Mouse (Mus musculus) forebrain, embryonic 15.5 days (tissue): ENCODE data around the gene Iqcd. TPM values are rescaled to one million over a fixed set of nuclear protein-coding genes. Genes with fewer than 3 reads are reported as not detected.

Experiments
- ATAC-seq: fragments of 200-750 bp; cut with Nextera tagmentation; replicated peaks from 2 replicates; pipeline ENCODE4 v1.8.0; 2017; ENCODE audit warnings: mild to moderate bottlenecking, moderate TSS enrichment, moderate library complexity
- H3K27ac ChIP-seq: fragments of 300-500 bp; sonication (generic); replicated peaks from 2 replicates; pipeline ENCODE4 v1.5.1; 2015; ENCODE audit warnings: mild to moderate bottlenecking, inconsistent platforms
- H3K27me3 ChIP-seq: fragments of 300-500 bp; sonication (generic); 2 replicates; pipeline ENCODE4 v1.6.1; 2015; ENCODE audit warnings: inconsistent platforms
- H3K36me3 ChIP-seq: fragments of 300-500 bp; sonication (generic); 2 replicates; pipeline ENCODE4 v1.6.1; 2015; ENCODE audit warnings: mild to moderate bottlenecking, inconsistent platforms
- H3K4me1 ChIP-seq: fragments of 300-500 bp; sonication (generic); 2 replicates; pipeline ENCODE4 v1.6.1; 2015; ENCODE audit warnings: inconsistent platforms
- H3K4me2 ChIP-seq: fragments of 300-500 bp; sonication (generic); replicated peaks from 2 replicates; pipeline ENCODE4 v1.6.1; 2015; ENCODE audit warnings: mild to moderate bottlenecking, inconsistent platforms
- H3K4me3 ChIP-seq: fragments of 300-500 bp; sonication (generic); 2 replicates; pipeline ENCODE4 v1.5.1; 2015; ENCODE audit warnings: mild to moderate bottlenecking, inconsistent platforms
- H3K9ac ChIP-seq: fragments of 300-500 bp; sonication (generic); replicated peaks from 2 replicates; pipeline ENCODE4 v1.6.1; 2015; ENCODE audit warnings: mild to moderate bottlenecking, inconsistent platforms
- H3K9me3 ChIP-seq: fragments of 300-500 bp; sonication (generic); 2 replicates; pipeline ENCODE4 v1.6.1; 2016; ENCODE audit warnings: inconsistent platforms
- WGBS: fragments of 180-500 bp; shearing (Covaris S2); methylation state at CpG from one replicate; pipeline ENCODE4 v1.1.7; 2015; ENCODE audit warnings: mixed read lengths; 5-methylcytosine and 5-hydroxymethylcytosine counted together
- polyA plus RNA-seq: library from polyadenylated mRNA; unstranded; fragments of >200 nt; fragmentation: Nextera tagmentation; extraction: Ambion mirVana; gene quantifications from 2 replicates; pipeline ENCODE4 v1.2.1, GENCODE M21; 2015

Gene Iqcd
- polyA plus RNA-seq, 1 experiment from 2014 or later = 2.1 TPM

- no peak for ATAC-seq
- 56% methylated on average over 5 of the region's 5 CpGs for WGBS
- no peaks in the 10 kb centered on the region for H3K9me3 ChIP-seq
- H3K27me3 ChIP-seq = no peaks in the 10 kb centered on the region
- peaks cover 69% of the 10 kb centered on the region for H3K36me3 ChIP-seq
- H3K27ac ChIP-seq = no peak overlapping the region
- H3K9ac ChIP-seq = no peak overlapping the region
- H3K4me1 ChIP-seq = peaks cover 9% of the 10 kb centered on the region; the same call in 1 of the 2 replicates
- H3K4me2 ChIP-seq = no peak overlapping the region
- no peak overlapping the region for H3K4me3 ChIP-seq
Observed at GRCm38 (mm10) chr5:120622198-120622851, 33.5 kb downstream of the Iqcd start.

DNA sequence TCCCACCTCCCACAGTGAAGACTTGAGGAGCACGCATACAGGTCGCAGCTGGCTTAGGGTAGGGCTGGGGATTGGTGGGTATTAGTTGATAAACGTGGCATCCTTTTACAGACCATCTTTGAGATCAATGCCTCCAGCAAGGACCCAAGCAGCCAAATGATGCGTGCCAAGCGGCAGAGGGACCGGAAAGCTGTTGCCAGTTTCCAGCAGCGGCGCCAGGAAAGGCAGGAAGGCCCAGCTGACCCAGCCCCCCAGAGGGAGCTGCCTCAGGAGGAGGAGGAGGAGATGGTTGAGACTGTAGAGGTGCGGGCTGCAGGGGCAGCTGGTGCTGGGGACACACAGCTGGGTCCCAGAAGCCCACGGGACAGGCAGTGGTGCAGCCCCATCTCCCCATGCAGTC lies 35.6 kb downstream of the Iqcd start:
- Histone ChIP-seq H3K9ac (no peak overlapping the region), H3K9me3 (no peaks in the 10 kb centered on the region), H3K4me3 (no peak overlapping the region), H3K27ac (no peak overlapping the region), H3K4me2 (no peak overlapping the region), H3K4me1 (peaks cover 13% of the 10 kb centered on the region; the same call in 1 of the 2 replicates), H3K36me3 (peaks cover 65% of the 10 kb centered on the region), H3K27me3 (no peaks in the 10 kb centered on the region)
- 87% methylated on average over 10 of the region's 10 CpGs for WGBS
- no peak for ATAC-seq

DNA sequence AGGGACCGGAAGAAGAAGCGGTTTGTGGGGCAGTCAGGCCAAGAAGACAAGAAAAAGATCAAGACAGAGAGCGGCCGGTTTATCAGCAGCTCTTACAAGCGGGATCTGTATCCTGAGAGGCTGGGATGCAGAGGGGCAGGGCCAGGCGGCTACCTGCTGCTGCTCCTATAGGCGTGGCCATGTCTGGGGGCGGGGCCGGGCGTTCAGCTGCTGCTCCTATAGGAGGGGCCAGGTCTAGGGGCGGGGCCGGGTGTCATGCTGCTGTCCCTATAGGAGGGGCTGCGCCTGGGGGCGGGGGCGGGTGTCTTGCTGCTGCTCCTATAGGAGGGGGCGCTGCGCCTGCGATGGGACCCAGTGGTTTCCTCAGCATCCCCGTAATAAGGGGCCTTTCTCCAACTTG lies 37.6 kb downstream of the Iqcd start:
- no peak overlapping the region for H3K4me3 ChIP-seq
- no peak; the same call in 1 of the 2 replicates for ATAC-seq
- WGBS = 25% methylated on average over 12 of the region's 19 CpGs
- H3K27ac ChIP-seq = no peak overlapping the region
- H3K4me1 ChIP-seq = peaks cover 13% of the 10 kb centered on the region; the same call in 1 of the 2 replicates
- no peak overlapping the region for H3K9ac ChIP-seq
- peaks cover 48% of the 10 kb centered on the region for H3K36me3 ChIP-seq
- H3K4me2 ChIP-seq = no peak overlapping the region
- no peaks in the 10 kb centered on the region for H3K9me3 ChIP-seq
- H3K27me3 ChIP-seq = no peaks in the 10 kb centered on the region

- H3K4me1 ChIP-seq = 0 out of 2 replicates have a peak, but pooled peaks cover 3% of the 10 kb centered on the region
- WGBS = 87% methylated on average over 15 of the region's 15 CpGs
- H3K27ac ChIP-seq = no peak overlapping the region
- H3K4me3 ChIP-seq = no peak overlapping the region
- H3K36me3 ChIP-seq = peaks cover 42% of the 10 kb centered on the region
- no peak overlapping the region for H3K4me2 ChIP-seq
- H3K9me3 ChIP-seq = no peaks in the 10 kb centered on the region
- no peak for ATAC-seq
- H3K27me3 ChIP-seq = no peaks in the 10 kb centered on the region
- no peak overlapping the region for H3K9ac ChIP-seq
Observed at GRCm38 (mm10) chr5:120627515-120628300, 38.9 kb downstream of the Iqcd start.

GRCm38 (mm10) chr5:120628624-120629023 lies 39.8 kb downstream of the Iqcd start:
- Histone ChIP-seq H3K9ac (no peak overlapping the region), H3K9me3 (no peaks in the 10 kb centered on the region), H3K27me3 (no peaks in the 10 kb centered on the region), H3K27ac (no peak overlapping the region), H3K4me3 (no peak overlapping the region), H3K36me3 (peaks cover 33% of the 10 kb centered on the region), H3K4me2 (no peak overlapping the region), H3K4me1 (0 out of 2 replicates have a peak, but pooled peaks cover 3% of the 10 kb centered on the region)
- WGBS = 54% methylated on average over 7 of the region's 7 CpGs
- no peak for ATAC-seq

- Histone ChIP-seq H3K9me3 (no peaks in the 10 kb centered on the region), H3K36me3 (peaks cover 9% of the 10 kb centered on the region), H3K27me3 (no peaks in the 10 kb centered on the region), H3K27ac (no peak overlapping the region), H3K4me1 (0 out of 2 replicates have a peak, but pooled peaks cover 3% of the 10 kb centered on the region), H3K4me2 (peak overlapping the region; percentile 6; the same call in 1 of the 2 replicates), H3K4me3 (no peak overlapping the region), H3K9ac (no peak overlapping the region)
- no peak for ATAC-seq
- 9% methylated on average over 29 of the region's 29 CpGs for WGBS
Observed at GRCm38 (mm10) chr5:120631128-120631527, 42.3 kb downstream of the Iqcd start.

- H3K4me1 ChIP-seq = 0 out of 2 replicates have a peak, but pooled peaks cover 3% of the 10 kb centered on the region
- ATAC-seq = no peak
- 89% methylated on average over 5 of the region's 5 CpGs for WGBS
- H3K27ac ChIP-seq = no peak overlapping the region
- H3K4me3 ChIP-seq = no peak overlapping the region
- no peaks in the 10 kb centered on the region for H3K9me3 ChIP-seq
- H3K9ac ChIP-seq = no peak overlapping the region
- peaks cover 9% of the 10 kb centered on the region for H3K36me3 ChIP-seq
- H3K4me2 ChIP-seq = no peak overlapping the region
- no peaks in the 10 kb centered on the region for H3K27me3 ChIP-seq
Observed at GRCm38 (mm10) chr5:120631892-120632291, 43.1 kb downstream of the Iqcd start.

DNA sequence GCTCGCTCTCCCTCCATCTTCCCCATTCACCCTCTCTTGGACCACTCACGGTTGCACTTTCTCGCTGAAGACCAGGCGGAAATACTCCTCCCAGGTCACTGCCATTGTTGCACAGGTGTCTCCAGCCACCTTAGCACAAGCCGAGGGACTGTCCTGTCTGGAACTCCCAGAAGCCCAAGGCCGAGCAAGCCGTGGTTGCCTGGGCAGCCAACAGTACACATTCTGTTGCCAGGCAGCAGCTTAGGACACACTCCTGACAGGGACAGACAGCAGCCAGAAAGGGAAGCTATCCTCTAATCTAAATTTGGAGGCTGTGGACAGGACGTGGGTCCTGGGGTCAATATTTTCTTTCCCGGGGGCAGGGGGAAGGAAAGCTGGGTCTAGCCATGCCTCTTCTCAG lies 45.3 kb downstream of the Iqcd start, which contains the start of gene Cfap73:
Gene Cfap73 (minus strand): TSS at position 105 of the 400 bp plus-strand sequence.
- Histone ChIP-seq H3K4me2 (no peak within 1 kb of the TSS), H3K4me3 (no peak within 1 kb of the TSS), H3K4me1 (no peaks in the 10 kb centered on the region), H3K9me3 (no peaks in the 10 kb centered on the region), H3K36me3 (no peaks in the 10 kb centered on the region), H3K9ac (no peak within 1 kb of the TSS), H3K27me3 (no peaks in the 10 kb centered on the region), H3K27ac (no peak within 1 kb of the TSS)
- WGBS = 63% methylated on average over 9 of the region's 9 CpGs
- no peak for ATAC-seq

- 57% methylated on average over 5 of the region's 5 CpGs for WGBS
- Histone ChIP-seq H3K9me3 (no peaks in the 10 kb centered on the region), H3K9ac (no peak overlapping the region), H3K4me1 (no peaks in the 10 kb centered on the region), H3K36me3 (no peaks in the 10 kb centered on the region), H3K4me2 (no peak overlapping the region), H3K27ac (no peak overlapping the region), H3K27me3 (no peaks in the 10 kb centered on the region), H3K4me3 (no peak overlapping the region)
- ATAC-seq = no peak
Observed at GRCm38 (mm10) chr5:120634860-120635259, 46.0 kb downstream of the Iqcd start.

DNA sequence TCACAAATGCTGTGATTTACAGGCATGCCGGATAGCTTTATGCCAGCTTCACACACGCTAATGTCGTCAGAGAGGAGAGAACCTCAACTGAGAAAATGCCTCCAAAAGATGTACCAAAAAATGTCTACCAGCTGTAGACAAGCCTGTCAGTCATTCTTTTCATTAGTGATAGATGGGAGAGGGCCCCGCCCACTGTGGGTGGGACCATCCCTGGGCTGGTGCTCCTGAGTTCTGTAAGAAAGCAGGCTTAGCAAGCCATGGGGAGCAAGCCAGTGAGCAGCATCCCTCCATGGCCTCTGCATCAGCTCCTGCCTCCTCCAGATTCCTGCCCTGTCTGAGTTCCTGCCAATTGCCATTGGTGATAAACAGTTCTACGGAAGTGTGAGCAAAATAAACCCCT lies 46.8 kb downstream of the Iqcd start:
- Histone ChIP-seq H3K4me3 (no peak overlapping the region), H3K27ac (no peak overlapping the region)
- no peak for ATAC-seq

DNA sequence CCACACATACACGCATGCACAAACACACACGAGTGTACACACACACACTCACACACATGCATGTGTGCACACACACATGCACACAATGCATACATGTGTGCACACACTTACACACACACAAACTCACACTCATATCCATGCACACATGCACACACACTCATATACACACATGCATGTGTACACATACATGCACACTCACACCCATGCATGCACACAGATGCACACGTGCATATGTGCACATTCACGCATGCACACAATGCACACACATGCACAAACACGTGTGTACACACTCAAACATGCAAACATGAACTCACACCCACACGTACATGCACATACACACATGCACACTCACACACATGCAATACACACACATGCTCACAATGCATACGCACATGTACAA lies 51.3 kb downstream of the Iqcd start:
- no peaks in the 10 kb centered on the region for H3K36me3 ChIP-seq
- no peaks in the 10 kb centered on the region for H3K27me3 ChIP-seq
- no peak overlapping the region for H3K27ac ChIP-seq
- no peak overlapping the region for H3K4me3 ChIP-seq
- H3K9me3 ChIP-seq = no peaks in the 10 kb centered on the region
- WGBS = 94% methylated on average over 7 of the region's 7 CpGs
- ATAC-seq = no peak
- H3K4me1 ChIP-seq = 0 out of 2 replicates have a peak, but pooled peaks cover 5% of the 10 kb centered on the region
- H3K4me2 ChIP-seq = no peak overlapping the region
- H3K9ac ChIP-seq = no peak overlapping the region

More for the DNA sequence above, 46.8 kb downstream of the Iqcd start:
- no peaks in the 10 kb centered on the region for H3K36me3 ChIP-seq
- H3K9ac ChIP-seq = no peak overlapping the region
- no peaks in the 10 kb centered on the region for H3K27me3 ChIP-seq
- no peaks in the 10 kb centered on the region for H3K4me1 ChIP-seq
- H3K9me3 ChIP-seq = no peaks in the 10 kb centered on the region
- WGBS = 84% methylated on average over 5 of the region's 5 CpGs
- no peak overlapping the region for H3K4me2 ChIP-seq

DNA sequence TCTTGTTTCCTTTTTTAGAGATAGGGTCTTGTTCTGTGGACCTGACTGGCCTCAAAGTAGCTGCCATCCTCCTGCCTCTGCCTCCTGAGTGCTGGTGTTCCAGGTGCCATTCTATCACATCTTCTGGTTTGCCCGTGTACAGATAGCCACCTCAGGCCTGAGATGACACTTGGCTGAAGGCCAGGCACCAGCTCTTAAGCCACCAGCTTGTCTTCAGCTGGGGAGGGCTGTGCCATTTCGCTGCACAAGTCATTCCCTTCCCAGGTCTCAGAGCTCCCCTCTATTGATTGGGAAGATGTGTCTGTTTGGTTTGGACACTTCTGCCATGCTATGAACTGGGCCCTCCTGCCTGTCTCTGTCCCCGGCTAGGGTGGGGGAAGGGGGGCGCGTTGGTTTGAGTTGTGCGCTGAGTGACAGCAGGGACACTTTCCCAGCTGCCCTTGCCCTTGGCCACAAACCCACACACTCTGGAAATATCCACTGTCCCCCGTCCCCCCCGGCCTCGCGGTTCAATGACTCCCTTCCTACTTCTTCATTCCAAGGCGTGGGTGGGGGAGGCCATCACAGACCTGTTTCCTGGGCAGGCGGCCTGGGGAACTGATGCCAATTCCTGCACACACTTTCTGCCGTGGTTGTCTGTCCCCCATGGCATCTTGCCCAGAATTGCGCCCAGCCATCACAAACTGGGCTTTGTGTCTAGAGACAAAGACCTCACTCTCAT lies 54.7 kb downstream of the Iqcd start:
- no peaks in the 10 kb centered on the region for H3K36me3 ChIP-seq

More for the DNA sequence above, 54.7 kb downstream of the Iqcd start:
- no peaks in the 10 kb centered on the region for H3K9me3 ChIP-seq
- ATAC-seq = no peak
- 66% methylated on average over 14 of the region's 14 CpGs for WGBS
- no peak overlapping the region for H3K4me3 ChIP-seq
- H3K27me3 ChIP-seq = peaks cover 7% of the 10 kb centered on the region; the same call in 1 of the 2 replicates
- peaks cover 8% of the 10 kb centered on the region for H3K4me1 ChIP-seq
- no peak overlapping the region for H3K4me2 ChIP-seq
- no peak overlapping the region for H3K9ac ChIP-seq
- no peak overlapping the region for H3K27ac ChIP-seq
